Mouse (Mus musculus): ENCODE data around the gene Aldh3b3. TPM values are rescaled to one million over a fixed set of nuclear protein-coding genes. Genes with fewer than 3 reads are reported as not detected.
"Not testable (repeated sequence)": the region's sequence is repeated elsewhere in the genome, so short reads cannot be mapped to it uniquely, and the experiment has no call there.

Aldh3b3 gene
- polyA plus RNA-seq, 1 experiment from 2014 or later = not detected

- Histone ChIP-seq H3K4me2 (no peak overlapping the region), H3K4me3 (ENCODE audit: low read depth, low read length) (no peak overlapping the region), H3K9me3 (ENCODE audit: control insufficient read depth, low read length) (no peaks in the 10 kb centered on the region), H3K4me1 (replicated peaks; ENCODE audit: control insufficient read depth, insufficient read depth, low read length) (no peaks in the 10 kb centered on the region), H3K9ac (ENCODE audit: low read depth, low read length) (no peak overlapping the region), H3K36me3 (ENCODE audit: control insufficient read depth, insufficient read depth, low read length) (no peaks in the 10 kb centered on the region), H3K27me3 (replicated peaks; ENCODE audit: control insufficient read depth, insufficient read depth, low read length) (no peaks in the 10 kb centered on the region), H3K27ac (ENCODE audit: low read depth, low read length) (no peak overlapping the region)
- DNase-seq (ENCODE audit: low spot score) (no peak), ATAC-seq (replicated peaks; ENCODE audit: low FRiP score) (no peak)
Measured at GRCm38 (mm10) chr19:3959030-3959429, 585 bp downstream of the Aldh3b3 start.

- WGBS = 76% methylated on average over 5 of the region's 5 CpGs
- Histone ChIP-seq H3K9ac (ENCODE audit: low read depth, low read length) (no peak overlapping the region), H3K27me3 (replicated peaks; ENCODE audit: control insufficient read depth, insufficient read depth, low read length) (no peaks in the 10 kb centered on the region), H3K9me3 (ENCODE audit: control insufficient read depth, low read length) (no peaks in the 10 kb centered on the region), H3K27ac (ENCODE audit: low read depth, low read length) (no peak overlapping the region), H3K4me3 (ENCODE audit: low read depth, low read length) (no peak overlapping the region), H3K4me1 (replicated peaks; ENCODE audit: control insufficient read depth, insufficient read depth, low read length) (no peaks in the 10 kb centered on the region), H3K4me2 (no peak overlapping the region), H3K36me3 (ENCODE audit: control insufficient read depth, insufficient read depth, low read length) (no peaks in the 10 kb centered on the region)
- ATAC-seq (replicated peaks; ENCODE audit: low FRiP score) = no peak
- DNase-seq (ENCODE audit: low spot score) = no peak
Measured at GRCm38 (mm10) chr19:3960211-3960610, 1.8 kb downstream of the Aldh3b3 start.

- not testable (repeated sequence) for DNase-seq (ENCODE audit: low spot score); H3K27ac ChIP-seq (ENCODE audit: low read depth, low read length); H3K27me3 ChIP-seq (replicated peaks; ENCODE audit: control insufficient read depth, insufficient read depth, low read length); H3K4me3 ChIP-seq (ENCODE audit: low read depth, low read length); H3K4me2 ChIP-seq; H3K36me3 ChIP-seq (ENCODE audit: control insufficient read depth, insufficient read depth, low read length); H3K9me3 ChIP-seq (ENCODE audit: control insufficient read depth, low read length); H3K4me1 ChIP-seq (replicated peaks; ENCODE audit: control insufficient read depth, insufficient read depth, low read length); ATAC-seq (replicated peaks; ENCODE audit: low FRiP score); H3K9ac ChIP-seq (ENCODE audit: low read depth, low read length)
- WGBS = 86% methylated on average over 6 of the region's 6 CpGs
Measured at GRCm38 (mm10) chr19:3961805-3962204, 3.4 kb downstream of the Aldh3b3 start.

GRCm38 (mm10) chr19:3962469-3962868 lies 4.0 kb downstream of the Aldh3b3 start:
- H3K9ac ChIP-seq (ENCODE audit: low read depth, low read length) = no peak overlapping the region
- H3K9me3 ChIP-seq (ENCODE audit: control insufficient read depth, low read length) = no peaks in the 10 kb centered on the region
- DNase-seq (ENCODE audit: low spot score) = no peak
- no peaks in the 10 kb centered on the region for H3K36me3 ChIP-seq (ENCODE audit: control insufficient read depth, insufficient read depth, low read length)
- H3K4me1 ChIP-seq (replicated peaks; ENCODE audit: control insufficient read depth, insufficient read depth, low read length) = peaks cover 3% of the 10 kb centered on the region
- 18% methylated on average over 2 of the region's 2 CpGs for WGBS
- no peak overlapping the region for H3K27ac ChIP-seq (ENCODE audit: low read depth, low read length)
- ATAC-seq (replicated peaks; ENCODE audit: low FRiP score) = no peak
- H3K4me2 ChIP-seq = no peak overlapping the region
- H3K27me3 ChIP-seq (replicated peaks; ENCODE audit: control insufficient read depth, insufficient read depth, low read length) = no peaks in the 10 kb centered on the region
- H3K4me3 ChIP-seq (ENCODE audit: low read depth, low read length) = no peak overlapping the region

- Histone ChIP-seq H3K27me3 (replicated peaks; ENCODE audit: control insufficient read depth, insufficient read depth, low read length) (no peaks in the 10 kb centered on the region), H3K27ac (ENCODE audit: low read depth, low read length) (no peak overlapping the region), H3K9me3 (ENCODE audit: control insufficient read depth, low read length) (no peaks in the 10 kb centered on the region), H3K9ac (ENCODE audit: low read depth, low read length) (no peak overlapping the region), H3K36me3 (ENCODE audit: control insufficient read depth, insufficient read depth, low read length) (no peaks in the 10 kb centered on the region), H3K4me2 (no peak overlapping the region), H3K4me1 (replicated peaks; ENCODE audit: control insufficient read depth, insufficient read depth, low read length) (peaks cover 3% of the 10 kb centered on the region), H3K4me3 (ENCODE audit: low read depth, low read length) (no peak overlapping the region)
- ATAC-seq (replicated peaks; ENCODE audit: low FRiP score) = no peak
- DNase-seq (ENCODE audit: low spot score) = no peak
- WGBS = 65% methylated on average over 4 of the region's 4 CpGs
Measured at GRCm38 (mm10) chr19:3964030-3964429, 5.6 kb downstream of the Aldh3b3 start.

GRCm38 (mm10) chr19:3966330-3967075 lies 8.1 kb downstream of the Aldh3b3 start:
- 67% methylated on average over 11 of the region's 11 CpGs for WGBS
- H3K9ac ChIP-seq (ENCODE audit: low read depth, low read length) = no peak overlapping the region

GRCm38 (mm10) chr19:3967258-3967657 lies 8.8 kb downstream of the Aldh3b3 start:
- H3K27ac ChIP-seq (ENCODE audit: low read depth, low read length) = no peak overlapping the region
- DNase-seq (ENCODE audit: low spot score) (no peak), ATAC-seq (replicated peaks; ENCODE audit: low FRiP score) (peak; percentile 34; the same call in 1 of the 2 replicates)
- H3K4me2 ChIP-seq = no peak overlapping the region
- H3K9ac ChIP-seq (ENCODE audit: low read depth, low read length) = no peak overlapping the region
- H3K4me3 ChIP-seq (ENCODE audit: low read depth, low read length) = no peak overlapping the region
- WGBS = 40% methylated on average over 3 of the region's 3 CpGs
- H3K36me3 ChIP-seq (ENCODE audit: control insufficient read depth, insufficient read depth, low read length) = no peaks in the 10 kb centered on the region
- H3K9me3 ChIP-seq (ENCODE audit: control insufficient read depth, low read length) = no peaks in the 10 kb centered on the region
- H3K27me3 ChIP-seq (replicated peaks; ENCODE audit: control insufficient read depth, insufficient read depth, low read length) = no peaks in the 10 kb centered on the region
- peaks cover 4% of the 10 kb centered on the region for H3K4me1 ChIP-seq (replicated peaks; ENCODE audit: control insufficient read depth, insufficient read depth, low read length)

More at GRCm38 (mm10) chr19:3966330-3967075, 8.1 kb downstream of the Aldh3b3 start:
- H3K4me2 ChIP-seq = no peak overlapping the region
- H3K27me3 ChIP-seq (replicated peaks; ENCODE audit: control insufficient read depth, insufficient read depth, low read length) = no peaks in the 10 kb centered on the region
- no peaks in the 10 kb centered on the region for H3K9me3 ChIP-seq (ENCODE audit: control insufficient read depth, low read length)
- H3K27ac ChIP-seq (ENCODE audit: low read depth, low read length) = no peak overlapping the region
- no peak for ATAC-seq (replicated peaks; ENCODE audit: low FRiP score)
- no peak for DNase-seq (ENCODE audit: low spot score)
- no peaks in the 10 kb centered on the region for H3K36me3 ChIP-seq (ENCODE audit: control insufficient read depth, insufficient read depth, low read length)
- H3K4me1 ChIP-seq (replicated peaks; ENCODE audit: control insufficient read depth, insufficient read depth, low read length) = peaks cover 3% of the 10 kb centered on the region
- no peak overlapping the region for H3K4me3 ChIP-seq (ENCODE audit: low read depth, low read length)

- Histone ChIP-seq H3K36me3 (ENCODE audit: control insufficient read depth, insufficient read depth, low read length) (no peaks in the 10 kb centered on the region), H3K9me3 (ENCODE audit: control insufficient read depth, low read length) (no peaks in the 10 kb centered on the region), H3K9ac (ENCODE audit: low read depth, low read length) (no peak within 1 kb of the TSS), H3K4me1 (replicated peaks; ENCODE audit: control insufficient read depth, insufficient read depth, low read length) (peaks cover 8% of the 10 kb centered on the region), H3K27me3 (replicated peaks; ENCODE audit: control insufficient read depth, insufficient read depth, low read length) (no peaks in the 10 kb centered on the region), H3K4me2 (no peak within 1 kb of the TSS), H3K27ac (ENCODE audit: low read depth, low read length) (no peak within 1 kb of the TSS), H3K4me3 (ENCODE audit: low read depth, low read length) (no peak within 1 kb of the TSS)
- DNase-seq (ENCODE audit: low spot score) (no peak), ATAC-seq (replicated peaks; ENCODE audit: low FRiP score) (peak; percentile 86)
- WGBS = 36% methylated on average over 9 of the region's 9 CpGs
Measured at GRCm38 (mm10) chr19:3972229-3972628, 13.8 kb downstream of the Aldh3b3 start, which contains the start of gene Aldh3b2. Gene Aldh3b2, plus strand, starts transcription at chr19:3972328.

GRCm38 (mm10) chr19:3974608-3975007 lies 16.2 kb downstream of the Aldh3b3 start:
- not testable (repeated sequence) for H3K36me3 ChIP-seq (ENCODE audit: control insufficient read depth, insufficient read depth, low read length); H3K27ac ChIP-seq (ENCODE audit: low read depth, low read length); ATAC-seq (replicated peaks; ENCODE audit: low FRiP score); DNase-seq (ENCODE audit: low spot score); H3K4me1 ChIP-seq (replicated peaks; ENCODE audit: control insufficient read depth, insufficient read depth, low read length); H3K4me3 ChIP-seq (ENCODE audit: low read depth, low read length); H3K4me2 ChIP-seq; H3K9ac ChIP-seq (ENCODE audit: low read depth, low read length); H3K27me3 ChIP-seq (replicated peaks; ENCODE audit: control insufficient read depth, insufficient read depth, low read length); H3K9me3 ChIP-seq (ENCODE audit: control insufficient read depth, low read length)
- WGBS = 83% methylated on average over 6 of the region's 6 CpGs

All from liver, embryonic 11.5 days (tissue).